Mouse (Mus musculus) midbrain, embryonic 16.5 days (tissue): Measurements from ENCODE around the gene Lrrc19. TPM values are rescaled to one million over a fixed set of nuclear protein-coding genes. Genes with fewer than 3 reads are reported as not detected.
A peak's percentile ranks its signal among the peaks of the same experiment; 100 is the strongest.

ENCODE experiments used
- ATAC-seq: fragments of 200-750 bp; cut with Nextera tagmentation; 2 replicates; pipeline ENCODE4 v1.8.0; 2017; ENCODE audit warnings: moderate TSS enrichment
- H3K27ac ChIP-seq: fragments of 300-500 bp; sonication (generic); 2 replicates; pipeline ENCODE4 v1.5.1; 2014; ENCODE audit warnings: mild to moderate bottlenecking, low read length, mixed read lengths
- H3K27me3 ChIP-seq: fragments of 300-500 bp; sonication (generic); 2 replicates; pipeline ENCODE4 v1.6.1; 2014; ENCODE audit warnings: low read depth, low read length, mixed read lengths; ENCODE audit not compliant: control insufficient read depth, insufficient read depth
- H3K36me3 ChIP-seq: fragments of 300-500 bp; sonication (generic); 2 replicates; pipeline ENCODE4 v1.6.1; 2014; ENCODE audit warnings: mild to moderate bottlenecking, low read length, moderate library complexity, mixed read lengths; ENCODE audit not compliant: control insufficient read depth, insufficient read depth
- H3K4me1 ChIP-seq: fragments of 300-500 bp; sonication (generic); 2 replicates; pipeline ENCODE4 v1.6.1; 2014; ENCODE audit warnings: mild to moderate bottlenecking, low read length, mixed read lengths; ENCODE audit not compliant: control insufficient read depth, insufficient read depth
- H3K4me2 ChIP-seq: fragments of 300-500 bp; sonication (generic); 2 replicates; pipeline ENCODE4 v1.6.1; 2014; ENCODE audit warnings: mild to moderate bottlenecking, low read length, mixed read lengths
- H3K4me3 ChIP-seq: fragments of 300-500 bp; sonication (generic); 2 replicates; pipeline ENCODE4 v1.5.1; 2014; ENCODE audit warnings: low read depth, mild to moderate bottlenecking, low read length, moderate library complexity, mixed read lengths
- H3K9ac ChIP-seq: fragments of 300-500 bp; sonication (generic); 2 replicates; pipeline ENCODE4 v1.6.1; 2014; ENCODE audit warnings: low read depth, low read length, mixed read lengths
- H3K9me3 ChIP-seq: fragments of 300-500 bp; sonication (generic); replicated peaks from 2 replicates; pipeline ENCODE4 v1.6.1; 2014; ENCODE audit warnings: mild to moderate bottlenecking, low read length, mixed read lengths; ENCODE audit not compliant: control insufficient read depth, poor library complexity, severe bottlenecking
- WGBS: fragments of 180-500 bp; shearing (Covaris S2); extraction: QIAGEN DNeasy Blood & Tissue Kit; methylation state at CpG from one replicate; pipeline ENCODE4 v1.1.7; 2014; 5-methylcytosine and 5-hydroxymethylcytosine counted together
- microRNA counts: library from miRNA; unstranded; fragments of <30 nt; microRNA quantifications from one replicate; lab custom pipeline; 2016
- microRNA-seq: library from miRNA; unstranded; fragments of <30 nt; microRNA quantifications from one replicate; pipeline ENCODE4, GENCODE M21; 2017
- polyA plus RNA-seq: library from polyadenylated mRNA; unstranded; fragments of >200 nt; fragmentation: Nextera tagmentation; extraction: Ambion mirVana; gene quantifications from 2 replicates; pipeline ENCODE4 v1.2.1, GENCODE M21; 2015

Gene Lrrc19
- polyA plus RNA-seq, 1 experiment from 2014 or later: 0.31 TPM

DNA sequence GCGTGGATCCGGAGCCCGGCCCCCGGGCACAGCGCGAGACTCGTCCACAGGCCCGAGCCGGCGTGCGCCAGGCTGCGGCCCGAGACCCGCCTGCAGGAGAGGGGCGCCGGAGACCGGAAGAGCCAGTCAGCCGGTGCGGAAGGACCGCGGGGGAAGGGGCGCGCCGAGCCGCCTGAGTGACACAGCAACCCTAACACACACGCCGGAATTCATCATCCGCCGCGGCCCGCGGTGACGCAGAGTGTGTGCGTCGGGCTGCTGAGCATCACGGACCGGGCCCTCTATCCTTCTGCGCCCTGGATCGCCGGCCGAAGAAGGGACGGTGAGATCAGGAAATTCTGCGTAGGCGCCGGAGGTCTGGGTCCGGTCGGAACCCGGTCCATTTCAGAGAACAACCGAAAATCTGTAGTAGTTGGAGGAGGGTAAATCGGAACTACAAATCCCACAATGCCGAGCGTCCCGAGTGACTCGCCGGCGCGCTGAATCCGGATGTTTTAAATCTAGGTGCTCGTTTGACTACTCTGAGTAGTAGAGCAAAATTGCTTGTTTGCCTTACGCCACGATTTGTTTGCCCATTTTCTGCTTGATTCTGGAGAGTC is 46.8 kb downstream of the Lrrc19 start, which contains the start of gene Plaa:
Gene Plaa (minus strand): TSS at position 214 of the 599 bp plus-strand sequence.
- H3K4me2 ChIP-seq: peak within 1 kb of the TSS; percentile 74
- H3K9me3 ChIP-seq: no peaks in the 10 kb centered on the region
- ATAC-seq: peak; percentile 99
- peaks cover 20% of the 10 kb centered on the region for H3K4me1 ChIP-seq
- no peaks in the 10 kb centered on the region for H3K36me3 ChIP-seq
- under 1% methylated on average over 61 of the region's 61 CpGs for WGBS
- H3K4me3 ChIP-seq: peak within 1 kb of the TSS; percentile 94
- H3K9ac ChIP-seq: peak within 1 kb of the TSS; percentile 89
- H3K27me3 ChIP-seq: no peaks in the 10 kb centered on the region
- H3K27ac ChIP-seq: peak within 1 kb of the TSS; percentile 94

DNA sequence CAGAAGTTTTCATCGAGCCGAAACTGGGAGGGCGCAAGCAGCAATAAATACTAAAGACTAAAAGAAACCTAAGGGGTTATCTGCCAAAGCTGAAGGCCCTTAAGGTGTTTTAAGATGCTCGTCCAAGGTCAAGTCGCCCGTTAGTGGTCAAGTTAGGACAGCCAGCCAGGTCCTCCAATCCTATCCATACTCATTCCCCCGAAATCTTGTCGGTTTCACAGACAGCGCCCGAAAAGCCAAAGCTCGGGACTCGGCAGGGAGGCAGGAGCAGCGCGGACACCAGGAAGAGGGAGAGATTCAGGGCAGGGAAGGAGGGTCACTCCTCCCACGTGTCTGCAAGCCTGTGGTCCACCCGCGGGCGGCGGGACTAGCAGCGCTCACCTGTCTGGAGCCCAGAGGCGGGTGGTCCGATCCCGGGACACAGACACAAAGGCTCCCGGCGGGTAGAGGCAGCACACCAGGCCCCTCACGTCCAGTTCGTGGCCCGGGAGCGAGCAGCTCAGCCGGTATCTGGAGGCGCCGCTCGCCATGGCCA is 47.4 kb downstream of the Lrrc19 start:
- peak overlapping the region; percentile 94 for H3K4me3 ChIP-seq
- H3K9me3 ChIP-seq: no peaks in the 10 kb centered on the region
- no peaks in the 10 kb centered on the region for H3K36me3 ChIP-seq
- WGBS: under 1% methylated on average over 33 of the region's 33 CpGs
- peak overlapping the region; percentile 74 for H3K4me2 ChIP-seq
- peak overlapping the region; percentile 94 for H3K27ac ChIP-seq
- ATAC-seq: no peak
- peaks cover 20% of the 10 kb centered on the region for H3K4me1 ChIP-seq
- no peaks in the 10 kb centered on the region for H3K27me3 ChIP-seq
- H3K9ac ChIP-seq: peak overlapping the region; percentile 89

DNA sequence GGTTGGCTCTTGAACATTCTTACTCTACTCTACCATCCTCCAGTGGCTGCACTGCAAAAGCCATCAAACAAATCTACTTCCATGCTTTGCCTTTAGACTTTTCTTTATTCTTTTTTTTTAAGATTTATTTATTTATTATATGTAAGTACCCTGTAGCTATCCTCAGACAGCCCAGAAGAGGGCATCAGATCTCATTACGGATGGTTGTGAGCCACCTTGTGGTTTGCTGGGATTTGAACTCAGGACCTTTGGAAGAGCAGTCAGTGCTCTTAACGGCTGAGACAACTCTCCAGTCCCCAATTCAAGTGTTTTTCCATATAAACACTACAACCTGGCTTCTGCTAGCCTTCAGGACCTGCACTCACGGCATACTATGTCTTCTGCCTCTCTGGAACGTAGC is 48.5 kb downstream of the Lrrc19 start:
- Histone ChIP-seq H3K9me3 (no peaks in the 10 kb centered on the region), H3K27me3 (no peaks in the 10 kb centered on the region), H3K9ac (no peak overlapping the region), H3K27ac (no peak overlapping the region), H3K4me3 (peak overlapping the region; percentile 3; the same call in 1 of the 2 replicates), H3K4me1 (peaks cover 20% of the 10 kb centered on the region), H3K4me2 (peak overlapping the region; percentile 74; the same call in 1 of the 2 replicates), H3K36me3 (no peaks in the 10 kb centered on the region)
- WGBS: 87% methylated on average over 4 of the region's 4 CpGs
- ATAC-seq: no peak

DNA sequence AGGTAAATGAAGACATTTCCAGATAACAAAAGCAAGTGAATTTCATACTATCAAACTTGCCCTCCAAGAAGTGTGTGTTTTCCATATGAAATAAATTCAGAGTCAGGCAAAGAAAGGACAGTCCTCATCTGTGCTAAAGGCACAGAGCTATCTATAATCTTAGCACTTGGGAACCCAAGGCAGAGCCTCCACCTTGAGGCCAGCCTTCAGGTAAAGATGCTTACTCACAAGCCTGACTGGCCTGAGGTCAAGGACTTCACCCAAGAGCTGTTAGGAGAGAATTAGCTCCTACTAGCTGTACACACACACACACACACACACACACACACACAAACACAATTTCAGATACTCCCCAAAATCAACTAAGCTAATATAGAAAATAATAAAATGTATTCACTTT is 57.2 kb downstream of the Lrrc19 start:
- H3K27ac ChIP-seq: no peak overlapping the region
- H3K4me2 ChIP-seq: no peak overlapping the region
- no peaks in the 10 kb centered on the region for H3K27me3 ChIP-seq
- H3K9me3 ChIP-seq: no peaks in the 10 kb centered on the region
- no peak overlapping the region for H3K4me3 ChIP-seq
- H3K36me3 ChIP-seq: no peaks in the 10 kb centered on the region
- H3K4me1 ChIP-seq: no peaks in the 10 kb centered on the region
- ATAC-seq: no peak
- H3K9ac ChIP-seq: no peak overlapping the region

DNA sequence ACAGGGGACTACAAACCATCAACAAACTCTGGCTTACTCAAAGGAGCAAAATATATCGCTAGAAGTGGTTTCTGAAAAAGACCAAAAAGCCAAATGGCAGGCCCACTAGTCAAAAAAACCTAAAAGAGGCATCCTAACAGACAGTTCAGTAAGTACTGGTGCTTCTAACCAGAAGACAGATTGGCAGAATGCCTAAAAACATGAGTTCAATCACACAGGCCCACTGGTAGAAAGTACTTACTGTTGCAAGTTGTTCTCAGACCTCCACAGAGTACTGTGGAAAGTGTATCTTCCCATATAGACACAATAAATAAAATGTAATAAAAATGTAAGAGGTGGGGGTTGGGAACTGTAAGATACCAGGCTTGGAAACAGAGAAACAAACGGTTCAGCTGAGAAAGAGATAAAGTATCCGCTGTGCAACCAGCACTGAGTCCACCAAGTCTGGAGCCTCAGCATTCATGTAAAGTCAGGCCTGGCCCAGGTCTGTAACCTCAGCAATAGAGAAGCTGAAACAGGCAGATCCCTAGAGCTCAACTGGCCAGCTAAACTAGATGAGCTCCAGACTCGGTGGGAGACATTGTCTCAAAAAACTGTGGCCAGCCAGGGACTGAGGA is 58.1 kb downstream of the Lrrc19 start:
- no peak overlapping the region for H3K4me2 ChIP-seq
- no peak overlapping the region for H3K9ac ChIP-seq
- ATAC-seq: no peak
- H3K4me1 ChIP-seq: no peaks in the 10 kb centered on the region
- H3K27ac ChIP-seq: no peak overlapping the region
- H3K27me3 ChIP-seq: no peaks in the 10 kb centered on the region
- H3K9me3 ChIP-seq: no peaks in the 10 kb centered on the region
- H3K36me3 ChIP-seq: no peaks in the 10 kb centered on the region
- 91% methylated on average over 4 of the region's 4 CpGs for WGBS
- no peak overlapping the region for H3K4me3 ChIP-seq

MicroRNAs within 50 kb of the gene (microRNA counts, 519-probe panel; counts per million panel counts)
- 2,732 counts per million, percentile 81 among the panel's probes with 10 or more counts for microRNA mmu-miR-872 (lab: Ali Mortazavi, UCI)

Small RNAs within 50 kb of the gene (microRNA-seq; reads per million reads assigned to microRNA genes)
- 4,215 reads per million, percentile 89 among the genes with 10 or more reads in this experiment for gene Mir872

Other genes starting within 250 kb of the Lrrc19 start
- 0.45 TPM in 1 of 2 replicates, not detected in the other for gene Gm10306, start 93.6 kb downstream of the Lrrc19 start, polyA plus RNA-seq
- gene Caap1, start 93.3 kb downstream of the Lrrc19 start, polyA plus RNA-seq: 15.6 and 18.1 TPM in 2 replicates
- gene Plaa, start 46.9 kb downstream of the Lrrc19 start, polyA plus RNA-seq: 68.5 and 77.3 TPM in 2 replicates
- gene Ift74, start 35.7 kb downstream of the Lrrc19 start, polyA plus RNA-seq: 23.2 and 26.5 TPM in 2 replicates
- gene Tek, start 89.1 kb upstream of the Lrrc19 start, polyA plus RNA-seq: 9.3 and 9.6 TPM in 2 replicates